In the genomic region with DNA sequence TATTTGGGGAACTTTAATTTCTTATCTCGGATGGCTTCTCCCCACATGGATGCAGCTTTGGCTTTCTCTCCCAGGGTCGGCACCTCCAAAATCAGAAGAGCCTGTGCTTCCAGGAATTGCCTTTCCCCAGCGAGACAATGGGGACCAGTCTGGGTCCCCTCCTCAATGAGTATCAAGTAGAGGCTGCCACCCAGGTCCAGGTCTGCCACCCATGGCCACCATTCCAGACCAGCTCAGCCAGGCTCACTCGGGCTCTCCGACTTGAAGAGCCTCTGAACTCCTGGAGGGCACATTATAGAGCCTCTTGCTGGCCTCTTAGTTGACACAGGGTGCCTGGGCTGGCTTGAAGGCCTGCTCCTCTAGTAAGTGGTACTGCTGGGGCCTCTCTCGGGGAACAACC, we compare ENCODE assay signal across 25 mouse cellular contexts. TPM values are rescaled to one million over a fixed set of nuclear protein-coding genes. Genes with fewer than 3 reads are reported as not detected.
A peak's percentile ranks its signal among the peaks of the same experiment; 100 is the strongest.
DNase-seq lines count a peak whose midpoint lies in the region; ATAC-seq and TF ChIP-seq lines count a peak whose summit lies in the region.
"Had no signal": no experiment of that assay in that cellular context is flagged by ENCODE, and none has a peak within 500 bp of the region (broad histone marks: within the 10 kb centered on the region; RNA-seq: fewer than 3 reads in every experiment).

No protein-coding gene starts in this region.

- peak; percentile 81 for DNase-seq in heart, adult 11 months
- peak; percentile 50 for DNase-seq in intestine, embryonic 14.5 days (ENCODE audit: low spot score)
- DNase-seq in lung, embryonic 14.5 days = no peak
- no peak for DNase-seq in lung, postnatal 10 days
- DNase-seq in lung, adult 18-20 months = no peak
- DNase-seq: adrenal gland, adult 8-10 months; adrenal gland, postnatal 14 days; adrenal gland, postnatal 36 days; B cell, adult 2 months; cerebellum, adult 11-12 months; cerebellum, adult 2 months; cerebellum, adult 9-10 months; cerebellum, postnatal 25 days had no signal

- no peak for TF ChIP-seq CTCF in lung, embryonic 14.5 days (IDR thresholded peaks at IDR 0.05; ENCODE audit: low read depth)

- 70% methylated on average over 6 of the region's 6 CpGs for WGBS in heart, embryonic 11.5 days (ENCODE audit: insufficient replicate concordance)
- WGBS in intestine, embryonic 14.5 days = 57% methylated on average over 6 of the region's 6 CpGs
- WGBS in intestine, embryonic 15.5 days = 63% methylated on average over 6 of the region's 6 CpGs
- 48% methylated on average over 6 of the region's 6 CpGs for WGBS in lung, embryonic 14.5 days
- WGBS in lung, embryonic 16.5 days = 38% methylated on average over 6 of the region's 6 CpGs

- no peaks in the 10 kb centered on the region for H3K9me3 ChIP-seq in heart, embryonic 11.5 days (replicated peaks; ENCODE audit: control insufficient read depth, low read length)
- no peaks in the 10 kb centered on the region for H3K9me3 ChIP-seq in intestine, embryonic 14.5 days (ENCODE audit: control insufficient read depth, low read length)
- no peaks in the 10 kb centered on the region for H3K9me3 ChIP-seq in intestine, embryonic 15.5 days
- H3K9me3 ChIP-seq in lung, embryonic 14.5 days (ENCODE audit: low read depth, low read length) = no peaks in the 10 kb centered on the region
- no peaks in the 10 kb centered on the region for H3K9me3 ChIP-seq in lung, embryonic 16.5 days (ENCODE audit: control insufficient read depth, low read length)
- H3K9me3 ChIP-seq: embryonic facial prominence, embryonic 10.5 days; embryonic facial prominence, embryonic 12.5 days; forebrain, embryonic 13.5 days; G1E had no signal

- no peak overlapping the region for H3K9ac ChIP-seq in heart, embryonic 11.5 days (ENCODE audit: low read depth, low read length)
- no peak overlapping the region for H3K9ac ChIP-seq in intestine, embryonic 14.5 days (ENCODE audit: low read length)
- no peak overlapping the region for H3K9ac ChIP-seq in intestine, embryonic 15.5 days
- no peak overlapping the region for H3K9ac ChIP-seq in lung, embryonic 14.5 days
- no peak overlapping the region for H3K9ac ChIP-seq in lung, embryonic 16.5 days (ENCODE audit: low read length)
- H3K9ac ChIP-seq: embryonic facial prominence, embryonic 12.5 days; forebrain, embryonic 13.5 days had no signal

- no peaks in the 10 kb centered on the region for H3K27me3 ChIP-seq in heart, embryonic 11.5 days (ENCODE audit: control insufficient read depth, insufficient read depth, low read length)
- H3K27me3 ChIP-seq in intestine, embryonic 14.5 days (replicated peaks; ENCODE audit: control insufficient read depth, insufficient read depth, low read length) = no peaks in the 10 kb centered on the region
- H3K27me3 ChIP-seq in intestine, embryonic 15.5 days (replicated peaks) = no peaks in the 10 kb centered on the region
- no peaks in the 10 kb centered on the region for H3K27me3 ChIP-seq in lung, embryonic 14.5 days (ENCODE audit: insufficient read depth, low read length)
- no peaks in the 10 kb centered on the region for H3K27me3 ChIP-seq in lung, embryonic 16.5 days (ENCODE audit: control insufficient read depth, insufficient read depth, low read depth, low read length)
- H3K27me3 ChIP-seq: CH12.LX; embryonic facial prominence, embryonic 12.5 days; forebrain, embryonic 13.5 days; Patski had no signal

- H3K4me1 ChIP-seq in heart, embryonic 11.5 days (ENCODE audit: control insufficient read depth, insufficient read depth, low read length) = no peaks in the 10 kb centered on the region; the same call in 1 of the 2 replicates
- H3K4me1 ChIP-seq in intestine, embryonic 14.5 days (replicated peaks; ENCODE audit: control insufficient read depth, insufficient read depth, low read length) = peaks cover 16% of the 10 kb centered on the region; the same call in 1 of the 2 replicates
- peaks cover 25% of the 10 kb centered on the region for H3K4me1 ChIP-seq in intestine, embryonic 15.5 days (replicated peaks)
- peaks cover 2% of the 10 kb centered on the region; the same call in 1 of the 2 replicates for H3K4me1 ChIP-seq in lung, embryonic 14.5 days (ENCODE audit: insufficient read depth)
- peaks cover 26% of the 10 kb centered on the region for H3K4me1 ChIP-seq in lung, embryonic 16.5 days (replicated peaks; ENCODE audit: control insufficient read depth, insufficient read depth, low read length)

- H3K4me3 ChIP-seq in heart, embryonic 11.5 days (ENCODE audit: low read depth, low read length) = no peak overlapping the region
- H3K4me3 ChIP-seq in intestine, embryonic 14.5 days (ENCODE audit: low read depth, low read length) = no peak overlapping the region
- no peak overlapping the region for H3K4me3 ChIP-seq in intestine, embryonic 15.5 days (replicated peaks)
- H3K4me3 ChIP-seq in lung, embryonic 14.5 days (ENCODE audit: low read depth, low read length) = no peak overlapping the region
- H3K4me3 ChIP-seq in lung, embryonic 16.5 days (ENCODE audit: low read length) = no peak overlapping the region
- H3K4me3 ChIP-seq: embryonic facial prominence, embryonic 10.5 days; embryonic facial prominence, embryonic 12.5 days; forebrain, embryonic 13.5 days had no signal

- no peaks in the 10 kb centered on the region for H3K36me3 ChIP-seq in heart, embryonic 11.5 days (ENCODE audit: control insufficient read depth, insufficient read depth, low read length)
- H3K36me3 ChIP-seq in intestine, embryonic 14.5 days (ENCODE audit: control insufficient read depth, insufficient read depth, low read length) = no peaks in the 10 kb centered on the region
- H3K36me3 ChIP-seq in intestine, embryonic 15.5 days = no peaks in the 10 kb centered on the region
- H3K36me3 ChIP-seq in lung, embryonic 14.5 days (ENCODE audit: insufficient read depth) = no peaks in the 10 kb centered on the region
- H3K36me3 ChIP-seq in lung, embryonic 16.5 days (ENCODE audit: control insufficient read depth, insufficient read depth, low read length) = no peaks in the 10 kb centered on the region
- H3K36me3 ChIP-seq: embryonic facial prominence, embryonic 10.5 days; embryonic facial prominence, embryonic 12.5 days had no signal

- H3K4me2 ChIP-seq in heart, embryonic 11.5 days = no peak overlapping the region
- H3K4me2 ChIP-seq in intestine, embryonic 14.5 days (ENCODE audit: low read length) = no peak overlapping the region
- H3K4me2 ChIP-seq in intestine, embryonic 15.5 days (replicated peaks) = no peak overlapping the region
- H3K4me2 ChIP-seq in lung, embryonic 14.5 days = no peak overlapping the region
- H3K4me2 ChIP-seq in lung, embryonic 16.5 days (ENCODE audit: low read depth, low read length) = no peak overlapping the region
- H3K4me2 ChIP-seq: embryonic facial prominence, embryonic 12.5 days; forebrain, embryonic 13.5 days had no signal

- no peak for ATAC-seq in heart, embryonic 11.5 days (replicated peaks; ENCODE audit: insufficient number of reproducible peaks, low FRiP score, low TSS enrichment)
- ATAC-seq in intestine, embryonic 14.5 days (replicated peaks; ENCODE audit: low FRiP score, low TSS enrichment, low read depth) = no peak
- ATAC-seq in intestine, embryonic 15.5 days = no peak
- no peak for ATAC-seq in lung, embryonic 14.5 days (ENCODE audit: insufficient read depth)
- ATAC-seq in lung, embryonic 16.5 days (ENCODE audit: low read depth) = no peak
- ATAC-seq: activated CD4-positive, CD25-positive, alpha-beta regulatory T cell, adult 4 months; CD4-positive, CD25-positive, alpha-beta regulatory T cell, adult 4 months; forebrain, embryonic 13.5 days; Patski had no signal

- no peak overlapping the region for H3K27ac ChIP-seq in heart, embryonic 11.5 days (ENCODE audit: low read depth, low read length)
- no peak overlapping the region for H3K27ac ChIP-seq in intestine, embryonic 14.5 days (ENCODE audit: low read depth)
- no peak overlapping the region for H3K27ac ChIP-seq in intestine, embryonic 15.5 days
- H3K27ac ChIP-seq in lung, embryonic 14.5 days (ENCODE audit: low read depth) = peak overlapping the region; percentile 66; the same call in 1 of the 2 replicates
- H3K27ac ChIP-seq in lung, embryonic 16.5 days (ENCODE audit: low read length) = peak overlapping the region; percentile 55
- H3K27ac ChIP-seq: embryonic facial prominence, embryonic 10.5 days; embryonic facial prominence, embryonic 12.5 days; forebrain, embryonic 13.5 days had no signal

RNA-seq across cellular contexts. Expression of a gene that starts 8.4 kb away (rescaled TPM):
- polyA plus RNA-seq in heart, embryonic 11.5 days (2014; fragmentation: Nextera tagmentation; extraction: Ambion mirVana) = not detected in 2 replicates
- polyA plus RNA-seq in intestine, embryonic 14.5 days (2014; fragmentation: Nextera tagmentation; extraction: Ambion mirVana) = not detected in 2 replicates
- polyA plus RNA-seq in intestine, embryonic 15.5 days (2015; fragmentation: Nextera tagmentation; extraction: Ambion mirVana) = not detected in 2 replicates
- polyA plus RNA-seq in lung, embryonic 14.5 days (2014; fragmentation: Nextera tagmentation; extraction: Ambion mirVana) = not detected in 2 replicates
- polyA plus RNA-seq in lung, embryonic 16.5 days (2015; fragmentation: Nextera tagmentation; extraction: Ambion mirVana) = 1.7 and 2.0 TPM in 2 replicates
- polyA plus RNA-seq: activated CD4-positive, CD25-positive, alpha-beta regulatory T cell, adult 4 months; CD4-positive, CD25-positive, alpha-beta regulatory T cell, adult 4 months; embryonic facial prominence, embryonic 10.5 days; embryonic facial prominence, embryonic 12.5 days; forebrain, embryonic 11.5 days; G1E; Patski had no signal

RNA-seq across cellular contexts. Expression of a gene that starts 55.0 kb away (rescaled TPM):
- polyA plus RNA-seq in heart, embryonic 11.5 days (2014; fragmentation: Nextera tagmentation; extraction: Ambion mirVana) = 261 and 268 TPM in 2 replicates
- 232 and 240 TPM in 2 replicates for polyA plus RNA-seq in intestine, embryonic 14.5 days (2014; fragmentation: Nextera tagmentation; extraction: Ambion mirVana)
- 169 and 183 TPM in 2 replicates for polyA plus RNA-seq in intestine, embryonic 15.5 days (2015; fragmentation: Nextera tagmentation; extraction: Ambion mirVana)
- 242 and 260 TPM in 2 replicates for polyA plus RNA-seq in lung, embryonic 14.5 days (2014; fragmentation: Nextera tagmentation; extraction: Ambion mirVana)
- polyA plus RNA-seq in lung, embryonic 16.5 days (2015; fragmentation: Nextera tagmentation; extraction: Ambion mirVana) = 189 and 195 TPM in 2 replicates

Comparison
In these comparisons a context has a peak if more than half of its experiments do, and no peak if none do; other contexts are left out.
1. DNase-seq: peak in heart, adult 11 months (single experiment) and intestine, embryonic 14.5 days (single experiment); none in lung, embryonic 14.5 days (single experiment), lung, postnatal 10 days (single experiment) and lung, adult 18-20 months (0 of 2).
2. H3K27ac ChIP-seq: peak in lung, embryonic 14.5 days (single experiment) and lung, embryonic 16.5 days (single experiment); none in heart, embryonic 11.5 days (single experiment), intestine, embryonic 14.5 days (single experiment) and intestine, embryonic 15.5 days (single experiment).